Mouse (Mus musculus) intestine, postnatal 0 days (tissue): ENCODE measurements around the gene Nfatc2. TPM values are rescaled to one million over a fixed set of nuclear protein-coding genes. Genes with fewer than 3 reads are reported as not detected.

Experiments used
- ATAC-seq: fragments of 200-750 bp; cut with Nextera tagmentation; 2 replicates; pipeline ENCODE4 v1.8.0; 2017; ENCODE audit warnings: mild to moderate bottlenecking, moderate TSS enrichment, moderate library complexity
- H3K27ac ChIP-seq: fragments of 300-500 bp; sonication (generic); 2 replicates; pipeline ENCODE4 v1.5.1; 2014; ENCODE audit warnings: mild to moderate bottlenecking, low read depth, low read length, moderate library complexity
- H3K27me3 ChIP-seq: fragments of 300-500 bp; sonication (generic); replicated peaks from 2 replicates; pipeline ENCODE4 v1.6.1; 2014; ENCODE audit warnings: low read length, mixed read lengths; ENCODE audit not compliant: control insufficient read depth, insufficient read depth
- H3K36me3 ChIP-seq: fragments of 300-500 bp; sonication (generic); 2 replicates; pipeline ENCODE4 v1.6.1; 2014; ENCODE audit warnings: mild to moderate bottlenecking, moderate library complexity; ENCODE audit not compliant: control insufficient read depth, insufficient read depth
- H3K4me1 ChIP-seq: fragments of 300-500 bp; sonication (generic); replicated peaks from 2 replicates; pipeline ENCODE4 v1.6.1; 2014; ENCODE audit warnings: antibody characterized with exemption, low read length, mixed read lengths; ENCODE audit not compliant: control insufficient read depth, insufficient read depth
- H3K4me2 ChIP-seq: fragments of 300-500 bp; sonication (generic); replicated peaks from 2 replicates; pipeline ENCODE4 v1.6.1; 2014; ENCODE audit warnings: low read depth, mild to moderate bottlenecking, moderate library complexity
- H3K4me3 ChIP-seq: fragments of 300-500 bp; sonication (generic); 2 replicates; pipeline ENCODE4 v1.5.1; 2014; ENCODE audit warnings: low read depth, low read length
- H3K9ac ChIP-seq: fragments of 300-500 bp; sonication (generic); 2 replicates; pipeline ENCODE4 v1.6.1; 2014; ENCODE audit warnings: mild to moderate bottlenecking, low read depth, low read length
- H3K9me3 ChIP-seq: fragments of 300-500 bp; sonication (generic); 2 replicates; pipeline ENCODE4 v1.6.1; 2016; ENCODE audit warnings: mixed run types; ENCODE audit not compliant: control insufficient read depth
- CTCF ChIP-seq: sonication (generic); IDR thresholded peaks from 2 replicates; pipeline ENCODE4 v1.5.1; 2016; ENCODE audit warnings: low read depth, mild to moderate bottlenecking, control low read depth, antibody characterized with exemption, moderate library complexity
- WGBS: fragments of 180-500 bp; shearing (Covaris S2); extraction: QIAGEN DNeasy Blood & Tissue Kit; methylation state at CpG from one replicate; pipeline ENCODE4 v1.1.7; 2014; 5-methylcytosine and 5-hydroxymethylcytosine counted together
- polyA plus RNA-seq: library from polyadenylated mRNA; unstranded; fragments of >200 nt; fragmentation: Nextera tagmentation; extraction: Ambion mirVana; gene quantifications from 2 replicates; pipeline ENCODE4 v1.2.1, GENCODE M21; 2015

The Nfatc2 gene
- polyA plus RNA-seq, 1 experiment from 2014 or later: 1.5 TPM

DNA sequence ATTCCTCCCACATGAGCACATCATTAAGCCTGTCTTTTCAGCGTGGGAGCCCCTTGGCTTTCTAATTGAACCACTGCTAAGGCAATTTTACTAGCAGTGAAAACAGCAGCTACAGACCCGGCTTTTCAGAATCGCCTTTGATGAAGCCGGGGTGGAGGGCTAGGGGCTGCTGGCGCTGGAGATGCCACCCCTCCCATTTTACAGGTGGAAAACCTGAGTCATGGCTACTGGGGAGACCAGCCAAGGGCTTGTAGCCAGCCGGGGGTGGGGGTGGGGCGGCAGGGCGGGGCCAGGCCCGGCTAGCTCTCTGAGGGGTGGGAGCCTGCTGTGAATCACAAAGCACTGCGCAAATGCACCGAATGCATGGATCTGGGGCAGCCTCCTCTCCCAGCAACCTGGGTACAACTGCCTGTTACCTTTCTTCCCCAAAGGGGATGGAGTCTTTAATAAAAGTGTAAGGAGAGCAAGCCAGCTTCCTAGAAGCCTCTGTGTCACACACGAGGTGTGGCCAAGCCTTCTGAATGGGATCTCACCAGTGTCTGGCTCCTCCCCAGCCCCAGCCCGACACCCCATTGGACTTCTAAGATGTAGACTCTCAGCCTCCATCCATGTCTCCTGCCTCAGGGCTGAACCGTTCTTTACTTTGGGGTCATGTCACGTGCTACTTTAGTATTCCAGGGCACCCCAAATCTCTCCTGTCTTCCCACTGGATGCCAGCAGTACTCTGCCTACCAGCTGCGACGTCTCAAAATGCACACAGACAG, 75.9 kb downstream of the Nfatc2 start:
- H3K4me3 ChIP-seq: peak overlapping the region; percentile 18
- WGBS: 21% methylated on average over 17 of the region's 17 CpGs

DNA sequence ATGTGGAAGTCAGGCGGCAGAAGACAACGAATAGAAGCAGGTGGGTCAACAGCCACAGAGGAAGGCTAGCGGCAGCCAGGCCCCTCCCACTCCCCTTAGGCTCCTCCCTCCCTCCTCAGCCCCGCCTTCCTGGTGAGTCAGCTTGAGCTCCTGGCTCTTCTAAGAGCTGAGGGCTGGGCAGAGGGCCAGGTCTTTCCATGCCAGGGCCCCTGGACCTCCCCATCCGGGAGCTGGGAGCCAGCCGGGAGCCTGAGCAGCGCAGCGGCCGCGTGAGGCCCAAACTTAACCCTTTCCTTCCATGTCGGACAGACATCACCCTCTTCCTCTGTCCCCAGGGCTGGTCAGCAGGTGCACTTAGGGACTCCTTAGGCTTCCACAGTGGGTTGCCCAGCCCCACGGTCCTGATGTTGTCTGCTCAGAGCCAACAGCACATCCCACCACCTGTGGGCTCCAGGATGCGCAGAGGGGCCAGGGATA, 76.5 kb downstream of the Nfatc2 start:
- peak; percentile 89 for ATAC-seq
- Histone ChIP-seq H3K4me1 (peaks cover 12% of the 10 kb centered on the region), H3K9me3 (no peaks in the 10 kb centered on the region), H3K4me2 (peak overlapping the region; percentile 67), H3K27ac (peak overlapping the region; percentile 58), H3K9ac (0 out of 2 replicates have a peak overlapping the region, but pooled peaks have one; percentile 26), H3K27me3 (no peaks in the 10 kb centered on the region), H3K36me3 (no peaks in the 10 kb centered on the region), H3K4me3 (peak overlapping the region; percentile 18)
- no peak for TF ChIP-seq CTCF
- 5% methylated on average over 13 of the region's 13 CpGs for WGBS

More for the DNA sequence above, 75.9 kb downstream of the Nfatc2 start:
- peaks cover 12% of the 10 kb centered on the region for H3K4me1 ChIP-seq
- peak overlapping the region; percentile 58 for H3K27ac ChIP-seq
- no peak for ATAC-seq
- 0 out of 2 replicates have a peak overlapping the region, but pooled peaks have one; percentile 26 for H3K9ac ChIP-seq
- TF ChIP-seq CTCF: no peak
- H3K9me3 ChIP-seq: no peaks in the 10 kb centered on the region
- no peaks in the 10 kb centered on the region; the same call in 1 of the 2 replicates for H3K36me3 ChIP-seq
- H3K27me3 ChIP-seq: no peaks in the 10 kb centered on the region
- H3K4me2 ChIP-seq: peak overlapping the region; percentile 67

DNA sequence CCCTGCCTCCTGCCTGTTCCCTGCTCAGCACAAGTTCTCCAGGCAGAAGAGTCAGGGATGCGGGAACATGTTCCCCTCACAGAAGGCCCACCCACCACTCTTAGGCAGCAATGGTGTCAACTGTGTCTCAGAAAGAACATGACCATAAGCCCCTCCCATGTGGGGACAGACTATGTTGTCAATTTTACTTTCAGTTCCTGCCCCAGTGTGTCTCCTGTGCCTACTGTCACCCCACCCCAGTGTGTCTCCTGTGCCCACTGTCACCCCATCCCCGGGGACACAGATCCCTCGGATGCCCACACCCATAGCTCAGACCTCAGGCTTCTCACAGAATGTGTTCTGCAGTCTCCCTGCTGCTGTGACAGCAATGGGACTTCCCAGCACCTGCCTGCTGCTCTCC, 79.2 kb downstream of the Nfatc2 start:
- no peaks in the 10 kb centered on the region for H3K9me3 ChIP-seq
- no peak overlapping the region for H3K9ac ChIP-seq
- no peak for TF ChIP-seq CTCF
- no peak overlapping the region for H3K4me2 ChIP-seq
- no peaks in the 10 kb centered on the region for H3K36me3 ChIP-seq
- no peak overlapping the region for H3K27ac ChIP-seq
- ATAC-seq: no peak
- peaks cover 12% of the 10 kb centered on the region for H3K4me1 ChIP-seq
- H3K27me3 ChIP-seq: no peaks in the 10 kb centered on the region
- WGBS: 79% methylated on average over 3 of the region's 3 CpGs
- no peak overlapping the region for H3K4me3 ChIP-seq

DNA sequence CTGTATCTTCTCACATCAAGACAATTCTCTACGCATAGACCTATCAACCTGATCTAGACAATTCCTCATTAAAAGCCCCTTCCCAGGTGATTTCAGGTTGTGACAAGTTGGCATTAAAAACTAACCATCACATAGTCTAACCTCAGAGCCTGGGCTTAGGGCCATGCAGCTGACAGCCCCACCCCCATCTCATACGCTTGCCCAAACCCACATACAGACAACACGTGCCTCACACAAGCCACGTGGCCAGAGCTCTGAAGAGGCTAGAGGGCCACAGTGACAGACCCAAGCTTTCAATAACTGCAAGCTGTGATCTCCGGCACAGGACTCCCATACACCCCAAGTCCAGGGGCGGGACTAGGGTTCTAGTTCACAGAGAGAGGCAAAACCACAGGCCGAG, 80.7 kb downstream of the Nfatc2 start:
- Histone ChIP-seq H3K4me2 (no peak overlapping the region), H3K27me3 (no peaks in the 10 kb centered on the region), H3K9ac (no peak overlapping the region), H3K27ac (no peak overlapping the region), H3K9me3 (no peaks in the 10 kb centered on the region), H3K36me3 (no peaks in the 10 kb centered on the region), H3K4me3 (no peak overlapping the region), H3K4me1 (peaks cover 11% of the 10 kb centered on the region)
- no peak for TF ChIP-seq CTCF
- ATAC-seq: no peak
- 94% methylated on average over 7 of the region's 7 CpGs for WGBS

DNA sequence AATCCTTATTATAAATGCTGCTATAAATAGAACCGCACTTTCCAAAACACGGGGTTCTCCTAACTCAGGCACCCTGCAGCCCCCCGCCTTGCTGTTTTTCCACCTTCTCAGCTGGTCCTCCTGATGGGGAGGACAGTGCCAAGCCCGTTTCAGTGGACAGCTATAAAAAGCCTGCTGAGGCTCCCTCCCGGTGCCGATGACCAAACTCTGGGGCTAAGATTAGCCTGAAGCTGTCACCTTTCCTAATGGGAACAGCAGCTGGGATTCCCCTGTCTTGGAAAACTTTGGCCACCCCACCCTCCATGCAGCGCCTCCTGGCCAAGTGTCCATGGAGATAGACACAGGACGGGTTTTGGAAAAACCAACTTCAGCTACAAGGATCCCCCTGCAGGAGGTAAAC, 81.9 kb downstream of the Nfatc2 start:
- H3K36me3 ChIP-seq: no peaks in the 10 kb centered on the region
- 77% methylated on average over 8 of the region's 8 CpGs for WGBS
- 0 out of 2 replicates have a peak, but pooled peaks cover 3% of the 10 kb centered on the region for H3K4me1 ChIP-seq
- no peak overlapping the region for H3K4me3 ChIP-seq
- no peak for ATAC-seq
- H3K9ac ChIP-seq: no peak overlapping the region
- H3K27ac ChIP-seq: no peak overlapping the region; the same call in 1 of the 2 replicates
- H3K9me3 ChIP-seq: no peaks in the 10 kb centered on the region
- H3K27me3 ChIP-seq: no peaks in the 10 kb centered on the region
- TF ChIP-seq CTCF: no peak
- no peak overlapping the region for H3K4me2 ChIP-seq

DNA sequence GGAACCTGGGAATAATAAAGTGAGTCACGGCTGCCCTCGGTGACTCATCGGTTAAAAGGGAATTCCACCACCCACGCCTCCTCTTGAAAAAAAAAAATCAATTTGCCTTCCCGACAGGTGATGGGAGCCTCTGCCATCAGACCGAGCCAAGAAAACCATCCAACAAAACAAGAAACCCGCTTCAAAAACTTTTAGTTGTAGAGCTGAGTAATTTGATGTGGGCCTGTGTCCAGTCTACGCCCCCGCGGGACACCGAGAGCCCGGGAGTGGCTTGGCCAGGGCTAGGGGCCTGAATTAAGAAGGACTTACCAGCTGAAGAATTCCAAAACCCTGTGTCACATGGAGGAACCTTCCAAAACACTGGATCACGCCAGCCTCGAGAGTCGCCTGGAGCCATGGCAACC, 83.2 kb downstream of the Nfatc2 start:
- ATAC-seq: no peak; the same call in 1 of the 2 replicates
- no peaks in the 10 kb centered on the region for H3K9me3 ChIP-seq
- H3K4me3 ChIP-seq: no peak overlapping the region
- H3K36me3 ChIP-seq: no peaks in the 10 kb centered on the region
- no peak overlapping the region for H3K4me2 ChIP-seq
- H3K9ac ChIP-seq: no peak overlapping the region
- WGBS: 57% methylated on average over 15 of the region's 15 CpGs
- no peak for TF ChIP-seq CTCF
- H3K4me1 ChIP-seq: no peaks in the 10 kb centered on the region
- H3K27me3 ChIP-seq: no peaks in the 10 kb centered on the region
- H3K27ac ChIP-seq: no peak overlapping the region
